Mouse (Mus musculus) mouse embryonic stem cell (cell line): ENCODE measurements around the gene Fbxl15.

Source experiments
- in situ Hi-C, 2 experiments: fragments of 300-500 bp; cut with MboI; formaldehyde crosslinking; loops; 1 replicate in 1 of 2; 3 replicates in 1 of 2; pipeline ENCODE4 v1.14.3; 2019 to 2020; ENCODE audit warnings: low sequenced_read_pairs in 2 of 2, low pct_unique_long_range_greater_than_20kb in 1 of 2, mixed read lengths in 1 of 2; ENCODE audit not compliant: unreplicated experiment in 1 of 2

The Fbxl15 gene

GRCm38 (mm10) chr19:46318586-46319378, 9.2 kb upstream of the Fbxl15 start:
- in situ Hi-C loops: no loop called here

- in situ Hi-C loops: no loop called here
Measured at GRCm38 (mm10) chr19:46320076-46320785, 7.8 kb upstream of the Fbxl15 start.

GRCm38 (mm10) chr19:46321101-46321943, 6.7 kb upstream of the Fbxl15 start:
- in situ Hi-C loops: no loop called here

GRCm38 (mm10) chr19:46322144-46322995, 5.6 kb upstream of the Fbxl15 start:
- in situ Hi-C loops: no loop called here

- in situ Hi-C loops: no loop called here
Measured at GRCm38 (mm10) chr19:46322996-46323572, 4.9 kb upstream of the Fbxl15 start.

- in situ Hi-C loops: no loop called here
Measured at GRCm38 (mm10) chr19:46323716-46324115, 4.3 kb upstream of the Fbxl15 start.

- in situ Hi-C loops: no loop called here
Measured at GRCm38 (mm10) chr19:46324366-46324765, 3.6 kb upstream of the Fbxl15 start.

GRCm38 (mm10) chr19:46324918-46325317, 3.1 kb upstream of the Fbxl15 start:
- in situ Hi-C loops: no loop called here

- in situ Hi-C loops: no loop called here
Measured at GRCm38 (mm10) chr19:46326019-46326755, 1.8 kb upstream of the Fbxl15 start.

- in situ Hi-C loops: no loop called here
Measured at GRCm38 (mm10) chr19:46326756-46327305, 1.2 kb upstream of the Fbxl15 start, which contains the start of gene Psd. Psd (minus strand) TSS chr19:46327156.

GRCm38 (mm10) chr19:46327531-46328064, 386 bp upstream of the Fbxl15 start:
- in situ Hi-C loops: no loop called here

- in situ Hi-C loops: no loop called here
Measured at GRCm38 (mm10) chr19:46329031-46329641, 1.2 kb downstream of the Fbxl15 start.

GRCm38 (mm10) chr19:46329951-46330350, 2.0 kb downstream of the Fbxl15 start:
- in situ Hi-C loops: no loop called here

GRCm38 (mm10) chr19:46330696-46331095, 2.7 kb downstream of the Fbxl15 start:
- in situ Hi-C loops: no loop called here

GRCm38 (mm10) chr19:46331326-46331725, 3.3 kb downstream of the Fbxl15 start:
- in situ Hi-C loops: no loop called here

- in situ Hi-C loops: no loop called here
Measured at GRCm38 (mm10) chr19:46331936-46332335, 4.0 kb downstream of the Fbxl15 start.
